Mouse (Mus musculus) frontal cortex, postnatal 14 days (tissue): ENCODE results near the gene Pde4d.

ENCODE experiments used
- DNase-seq, 2 experiments: peaks; one replicate each; pipeline ENCODE4 v3.0.0; 2022; ENCODE audit warnings: low spot score in 2 of 2

The Pde4d gene

DNA sequence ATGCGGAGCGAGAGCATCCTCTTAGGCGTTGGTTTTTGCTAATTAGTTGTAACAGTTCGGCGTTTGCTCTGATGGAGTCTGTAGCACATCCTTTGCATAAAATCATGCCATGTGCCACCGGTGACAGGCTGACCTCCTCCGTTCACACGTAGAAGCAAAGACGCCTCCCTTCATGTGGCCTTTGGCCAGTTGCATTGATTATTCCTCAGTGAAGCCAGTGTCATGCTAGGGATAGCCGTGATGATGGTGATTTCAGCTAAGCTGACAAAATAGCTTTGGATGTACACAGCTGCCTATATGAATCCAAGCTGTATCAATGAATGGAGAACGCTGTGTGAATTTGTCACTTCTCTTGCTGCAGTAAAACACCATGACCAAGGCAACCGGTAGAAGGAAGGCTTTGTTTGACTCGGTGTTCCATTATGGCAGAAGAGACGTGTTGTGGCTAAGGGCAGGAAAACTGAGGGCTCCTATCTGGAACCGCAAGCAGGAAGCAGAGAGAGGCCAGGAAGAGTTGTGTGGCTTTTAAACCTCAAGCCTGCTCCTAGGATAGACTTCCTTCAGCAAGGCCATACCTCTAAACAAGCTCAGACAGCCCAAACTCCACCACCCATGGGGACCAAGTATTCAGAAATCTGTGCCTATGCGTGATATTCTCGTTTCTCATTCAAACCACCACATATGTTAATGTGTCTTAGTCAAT is 1471.7 kb downstream of the Pde4d start:
- DNase-seq = no peak

DNA sequence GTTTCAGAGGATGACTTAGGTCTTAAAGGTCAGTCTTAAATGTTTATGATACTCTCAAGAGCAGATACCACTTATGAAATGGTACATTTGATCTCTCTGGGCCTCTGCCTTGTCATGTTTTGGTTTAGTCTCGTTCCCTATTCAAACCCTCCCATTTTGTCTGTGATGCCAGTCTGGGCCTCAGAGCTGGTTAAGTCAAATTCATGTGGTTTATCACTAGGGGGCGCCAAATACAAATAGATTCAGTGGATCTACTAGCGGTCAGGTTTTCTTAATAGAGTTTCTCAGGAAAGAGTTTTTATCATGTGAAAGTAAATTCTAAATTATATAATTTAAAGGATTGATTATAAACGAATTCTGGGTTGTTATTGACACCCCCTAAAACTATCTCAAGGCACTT is 1472.5 kb downstream of the Pde4d start:
- no peak for DNase-seq

DNA sequence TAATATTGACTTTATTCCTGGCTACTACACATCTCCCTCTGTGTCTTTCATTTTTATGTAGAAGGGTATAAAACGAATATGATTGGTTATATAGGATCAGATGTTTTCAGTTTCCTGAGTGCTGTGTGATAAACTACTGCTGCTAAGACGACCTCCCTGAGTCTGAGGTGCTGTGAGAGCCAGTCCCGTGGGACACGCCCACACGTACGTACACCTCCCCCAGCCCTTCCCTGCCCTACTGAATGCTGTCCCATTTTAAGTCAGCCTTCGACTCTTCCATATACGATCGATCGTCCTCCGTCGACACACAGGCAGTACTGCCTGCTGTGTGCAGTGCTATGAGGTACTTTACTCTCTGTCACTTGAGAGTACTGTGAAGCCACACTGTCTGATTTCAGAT is 1473.0 kb downstream of the Pde4d start:
- DNase-seq = no peak

DNA sequence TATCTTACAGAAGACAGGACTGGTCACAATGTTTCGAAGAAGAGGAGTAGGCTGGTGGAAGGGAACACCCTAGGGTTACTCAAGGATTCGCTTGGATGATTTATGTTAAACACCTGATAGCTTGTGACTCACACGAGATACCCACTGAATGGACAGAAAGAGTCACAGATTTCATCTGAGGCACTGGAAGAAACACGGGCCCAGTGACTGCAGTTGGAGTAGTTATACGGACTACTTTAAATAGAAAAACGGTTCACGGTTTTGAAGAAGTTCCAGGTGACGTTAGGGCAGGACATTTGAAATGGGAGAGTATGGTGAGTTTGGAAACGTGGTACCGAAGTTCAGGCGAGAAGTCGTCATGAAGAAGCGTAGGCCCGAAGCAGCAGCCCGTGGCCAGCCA is 1475.0 kb downstream of the Pde4d start:
- no peak for DNase-seq

DNA sequence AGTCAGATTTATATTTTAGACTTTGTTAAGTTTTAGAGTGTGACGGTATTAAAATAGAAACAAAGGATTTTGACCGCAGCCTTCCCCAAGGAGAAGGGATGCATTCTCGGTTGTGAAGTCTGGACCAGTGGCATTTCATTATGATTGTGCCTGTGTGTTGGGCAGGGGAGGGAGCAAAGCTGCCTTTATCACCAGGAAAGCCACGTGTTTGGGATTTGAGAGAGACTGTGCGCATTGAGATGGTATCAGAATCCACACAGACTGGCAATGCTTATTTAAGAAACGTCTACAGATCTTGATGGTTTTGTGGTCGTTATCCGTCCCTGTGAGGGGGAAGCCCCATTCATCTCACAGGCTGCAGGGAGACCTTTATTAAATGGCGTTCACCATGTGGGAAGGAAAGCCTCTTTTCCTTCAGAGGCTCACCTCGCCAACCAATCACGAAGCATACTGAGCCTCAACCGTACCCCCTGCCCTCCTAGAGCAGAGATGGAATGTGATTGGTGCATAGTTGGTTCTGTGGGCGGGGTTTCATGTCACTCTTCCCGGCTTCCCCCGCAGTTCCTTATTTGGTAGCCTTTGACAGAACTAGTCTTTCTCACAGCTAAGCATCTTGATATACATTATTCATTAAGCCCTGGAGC is 1476.7 kb downstream of the Pde4d start:
- peak; percentile 79 to 90 for DNase-seq

DNA sequence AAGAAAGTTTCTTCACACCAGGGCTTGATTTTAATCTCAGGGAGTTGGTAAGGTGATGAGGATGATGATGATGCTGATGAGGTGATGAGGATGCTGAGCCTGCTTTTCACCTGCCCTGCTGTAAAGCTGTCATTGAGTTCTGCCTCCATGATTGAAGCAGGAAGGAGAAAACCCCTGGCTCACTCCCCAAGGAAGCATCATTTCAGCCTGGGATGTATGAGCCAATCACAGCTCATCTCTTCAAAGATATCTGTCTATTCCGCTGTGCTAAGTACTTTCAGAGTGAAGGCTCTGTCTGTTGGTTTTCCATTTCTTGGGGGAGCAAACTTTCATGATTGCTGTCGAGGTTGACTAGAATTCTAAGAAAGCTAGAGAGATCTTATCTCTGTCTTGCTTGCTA is 1478.0 kb downstream of the Pde4d start:
- DNase-seq = peak in 1 of 2 experiments; percentile 39

DNA sequence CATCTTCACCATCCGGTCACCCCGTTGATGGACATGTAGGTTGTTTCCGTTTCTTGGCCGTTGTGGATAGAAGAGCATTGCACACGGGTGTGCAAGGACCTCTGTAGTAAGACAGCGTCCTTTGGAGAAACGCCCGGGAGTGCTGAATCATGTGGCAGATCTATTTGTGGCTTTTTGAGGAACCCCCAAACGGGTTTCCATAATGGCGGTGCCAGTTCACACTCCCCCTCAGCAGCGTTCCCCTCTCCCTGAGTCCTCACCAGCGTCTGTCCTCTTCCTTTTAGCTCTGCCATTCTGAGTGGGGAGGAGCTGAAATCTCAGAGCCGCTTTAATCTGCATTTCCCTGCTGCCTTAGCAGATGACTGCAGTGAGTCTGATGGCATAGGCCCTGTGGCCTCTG is 1482.9 kb downstream of the Pde4d start:
- DNase-seq = peak; percentile 34 to 56

DNA sequence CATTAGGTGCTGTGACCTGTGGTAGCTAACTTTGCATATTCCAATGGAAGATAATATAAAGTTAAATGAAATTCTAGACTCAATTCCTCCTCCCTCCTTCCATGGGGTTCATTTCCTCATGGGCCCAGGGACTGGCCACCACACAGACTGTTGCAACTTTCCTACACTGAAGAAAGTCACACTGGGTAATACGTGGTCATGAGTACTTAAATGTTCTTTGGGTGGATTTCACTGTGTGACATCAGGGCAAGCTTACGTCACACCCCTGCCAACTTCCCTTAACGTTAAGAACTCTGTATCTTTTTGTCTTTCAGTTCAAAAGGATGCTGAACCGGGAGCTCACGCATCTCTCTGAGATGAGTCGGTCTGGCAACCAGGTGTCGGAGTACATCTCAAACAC is 1483.8 kb downstream of the Pde4d start:
- no peak for DNase-seq

DNA sequence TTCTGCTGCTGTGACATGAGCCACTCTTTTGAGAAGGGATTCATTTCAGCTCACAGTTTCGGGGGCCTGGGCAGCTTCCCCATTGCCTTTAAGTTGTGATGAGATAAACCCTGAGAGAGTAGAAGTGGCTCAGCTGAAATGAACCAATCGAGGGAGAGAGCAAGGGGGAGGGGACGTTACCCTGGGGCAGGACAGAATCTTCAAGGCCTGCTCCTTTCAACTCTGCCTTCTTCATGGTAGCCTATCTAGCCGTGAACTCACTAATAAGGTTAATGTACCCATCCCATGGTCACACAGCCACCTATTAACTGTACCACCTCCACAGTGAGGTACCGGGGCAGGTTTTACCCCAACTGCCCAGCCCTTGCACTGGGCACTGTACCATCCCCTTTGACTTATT is 1487.1 kb downstream of the Pde4d start:
- DNase-seq = no peak

DNA sequence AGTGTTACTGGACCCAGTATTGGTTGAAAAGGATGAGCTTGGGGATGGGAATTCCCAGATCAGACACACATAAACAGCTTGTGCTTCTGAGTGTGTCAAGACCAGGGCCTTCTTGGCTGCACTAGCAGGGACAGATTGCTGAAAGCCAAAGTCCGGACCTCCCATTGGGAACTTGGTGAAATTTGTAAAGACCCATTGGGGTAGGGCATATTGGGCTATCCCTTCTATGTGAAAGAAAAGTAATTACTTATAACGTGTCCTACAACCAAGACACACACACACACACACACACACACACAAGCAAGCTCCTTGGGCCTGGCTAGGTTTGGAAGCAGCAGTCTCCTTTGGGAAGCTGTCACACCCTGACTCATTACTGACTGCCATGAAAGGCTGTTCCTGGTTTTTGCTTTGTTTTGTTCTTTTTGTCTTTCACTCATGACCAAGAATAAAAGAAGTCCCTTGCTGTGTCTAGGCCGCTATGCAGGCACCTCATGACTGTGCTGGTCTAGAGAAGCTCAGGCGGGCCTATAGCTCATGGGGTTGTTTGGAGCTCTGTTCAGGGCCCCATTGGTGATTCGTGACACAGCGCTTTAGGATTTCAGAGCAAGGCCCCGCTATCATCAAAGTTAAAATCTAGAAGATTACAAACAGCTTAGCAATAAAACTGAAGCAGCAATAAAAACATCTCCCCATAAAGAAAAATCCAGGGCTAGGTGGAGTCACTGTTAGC is 1495.2 kb downstream of the Pde4d start:
- DNase-seq = no peak

DNA sequence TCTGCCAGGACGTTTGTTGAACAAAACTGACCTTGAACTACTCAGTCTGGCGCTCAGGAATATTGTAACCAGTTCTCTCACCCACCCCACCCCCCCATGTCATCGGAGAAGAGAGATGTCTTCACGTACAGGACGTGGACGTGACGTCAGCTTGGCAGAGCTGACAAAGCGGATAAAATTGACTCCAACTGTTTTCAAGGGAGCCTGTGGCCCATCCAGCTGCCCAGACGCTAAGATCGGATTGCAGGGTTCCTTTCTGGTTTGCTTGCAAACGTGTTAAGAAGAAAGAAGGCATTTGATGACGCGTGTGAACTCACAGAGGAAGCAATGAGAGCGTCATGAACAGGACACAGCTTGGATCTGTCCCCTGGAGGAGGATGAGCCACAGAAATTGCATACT is 1501.7 kb downstream of the Pde4d start:
- DNase-seq = no peak

DNA sequence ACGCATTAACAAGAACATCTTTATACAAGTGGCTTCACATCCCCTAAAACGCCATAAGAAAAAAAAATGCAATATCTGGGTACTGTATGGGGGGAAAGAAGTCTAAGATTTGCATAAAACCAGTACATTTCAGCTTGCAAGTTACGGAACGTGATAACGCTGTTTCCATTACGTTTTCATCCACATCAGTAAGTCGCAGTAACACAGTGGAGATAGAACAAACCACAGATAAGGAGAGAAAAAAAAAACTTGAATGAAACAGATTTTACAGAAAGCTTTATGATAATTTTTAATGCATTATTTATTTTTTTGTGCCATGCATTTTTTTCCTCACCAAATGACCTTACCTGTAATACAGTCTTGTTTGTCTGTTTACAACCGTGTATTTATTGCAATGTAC is 1504.4 kb downstream of the Pde4d start:
- DNase-seq = no peak

DNA sequence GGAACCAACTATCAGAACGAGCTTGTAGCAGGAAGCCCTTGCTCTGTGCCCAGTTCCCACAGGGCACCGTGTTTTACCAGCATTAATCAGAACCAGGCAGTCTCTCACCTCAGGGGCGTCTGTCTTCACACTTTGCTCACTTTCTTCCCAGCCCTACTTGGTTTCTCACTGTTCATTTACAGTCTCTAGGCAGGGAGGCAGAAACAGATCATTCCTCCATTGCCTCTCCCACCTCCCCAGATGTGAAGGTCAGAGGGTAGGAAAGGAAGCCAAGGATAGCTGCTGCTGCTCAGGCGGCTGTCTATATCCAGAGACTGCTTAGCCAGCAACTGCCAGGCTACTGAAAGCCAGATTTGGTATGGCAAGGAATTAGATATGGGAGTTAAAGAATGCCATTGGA is 1508.2 kb downstream of the Pde4d start:
- DNase-seq = no peak

DNA sequence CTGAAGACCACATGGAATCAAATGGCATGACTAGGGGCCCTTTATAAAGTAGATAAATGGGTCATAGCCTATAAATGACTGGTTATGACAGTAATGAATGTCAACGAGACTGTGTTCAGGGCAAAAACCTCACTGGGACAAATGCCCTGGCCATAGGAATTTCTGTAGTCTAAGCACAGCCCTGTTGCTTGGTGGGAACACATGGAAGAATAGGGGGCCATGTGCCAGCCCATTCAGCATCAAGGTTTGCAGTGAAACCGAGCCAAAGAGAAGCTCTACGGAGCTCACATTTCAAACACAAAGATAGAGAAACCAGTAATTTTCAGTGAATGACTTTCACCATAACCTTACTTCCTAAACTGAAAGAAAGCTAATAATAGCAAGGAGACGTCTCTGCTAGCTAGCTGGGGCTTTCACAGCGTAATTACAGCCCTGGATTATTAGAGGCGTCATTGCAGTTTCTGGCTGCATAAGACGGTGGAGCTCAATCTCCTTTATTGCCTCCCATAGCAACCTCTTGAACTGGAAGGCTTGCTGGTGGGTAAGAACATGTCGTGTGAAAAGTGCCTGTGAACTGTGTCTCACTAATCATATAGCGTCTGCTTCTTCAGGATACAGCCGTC is 1533.2 kb downstream of the Pde4d start:
- DNase-seq = no peak

DNA sequence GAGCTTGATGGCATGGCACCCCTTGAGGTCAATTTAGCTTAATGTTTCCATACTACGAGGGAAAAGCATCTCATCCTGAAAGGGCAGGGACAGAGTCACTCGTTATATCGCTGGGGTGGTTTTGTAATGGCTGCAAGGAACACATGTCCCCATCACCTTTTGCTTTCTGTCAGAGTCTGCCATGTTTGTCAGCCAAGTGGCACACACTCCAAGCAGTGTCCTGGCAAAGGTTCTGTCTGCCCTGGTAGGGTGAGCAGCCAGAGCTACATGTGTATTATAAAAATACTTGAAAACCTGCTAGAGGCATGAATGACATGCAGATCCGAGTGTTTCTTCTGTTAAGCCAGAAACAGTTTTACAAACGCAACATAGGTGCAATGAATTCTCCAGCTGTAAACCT is 1535.7 kb downstream of the Pde4d start:
- DNase-seq = no peak

DNA sequence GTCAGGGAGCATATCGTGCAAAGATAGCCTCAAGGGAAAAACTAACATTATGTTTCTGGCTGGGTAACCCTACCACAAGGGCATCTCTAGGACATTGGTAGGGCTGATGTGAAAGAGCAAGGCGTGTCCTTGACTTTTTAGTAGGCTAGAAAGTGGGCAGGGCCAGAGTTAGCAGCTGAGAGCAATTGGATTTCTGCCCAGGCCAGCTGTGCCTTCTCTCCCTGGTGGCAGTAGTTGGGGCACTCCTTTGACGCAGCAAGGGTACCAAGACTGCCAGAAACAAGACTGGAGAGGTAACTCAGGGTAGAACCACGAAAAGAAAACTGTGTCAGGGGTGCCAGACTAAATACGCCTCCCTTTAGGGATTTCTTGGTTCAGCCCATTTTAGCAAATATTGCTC is 1536.1 kb downstream of the Pde4d start:
- no peak for DNase-seq

DNA sequence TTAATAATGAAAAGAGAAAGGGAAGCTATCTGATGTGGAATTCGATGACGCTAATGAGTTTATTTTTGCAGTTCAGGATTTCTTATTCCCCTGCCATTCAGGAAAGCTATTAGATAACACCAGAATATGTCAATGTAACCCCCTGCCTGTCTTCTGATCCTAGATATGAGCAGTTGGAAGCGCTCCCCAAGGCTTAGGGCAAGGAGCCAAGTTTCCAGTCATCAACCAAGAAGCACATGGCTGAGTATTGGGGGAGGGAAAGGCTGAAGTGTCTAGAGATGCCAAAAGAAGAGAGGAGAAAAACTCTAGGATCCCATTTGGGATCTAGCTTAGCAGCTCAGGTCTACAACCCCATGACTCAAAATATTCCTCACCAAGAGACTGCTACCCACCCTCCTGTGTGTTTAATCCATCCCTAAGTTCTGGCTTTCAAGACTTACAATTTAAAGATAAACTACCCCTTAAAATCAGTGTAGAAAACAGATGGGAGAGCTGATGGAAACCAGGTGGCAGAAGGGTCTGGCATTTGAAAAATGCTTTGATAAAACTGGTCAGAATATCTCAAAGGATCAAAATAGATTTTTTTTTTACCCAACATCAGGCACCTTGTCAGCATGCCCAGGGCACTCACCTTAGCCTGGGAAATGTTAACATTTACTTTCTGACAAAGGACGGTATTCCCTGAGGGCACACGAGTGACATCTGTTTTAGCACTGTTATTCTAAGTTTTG is 1543.2 kb downstream of the Pde4d start:
- DNase-seq = peak in 1 of 2 experiments; percentile 25

DNA sequence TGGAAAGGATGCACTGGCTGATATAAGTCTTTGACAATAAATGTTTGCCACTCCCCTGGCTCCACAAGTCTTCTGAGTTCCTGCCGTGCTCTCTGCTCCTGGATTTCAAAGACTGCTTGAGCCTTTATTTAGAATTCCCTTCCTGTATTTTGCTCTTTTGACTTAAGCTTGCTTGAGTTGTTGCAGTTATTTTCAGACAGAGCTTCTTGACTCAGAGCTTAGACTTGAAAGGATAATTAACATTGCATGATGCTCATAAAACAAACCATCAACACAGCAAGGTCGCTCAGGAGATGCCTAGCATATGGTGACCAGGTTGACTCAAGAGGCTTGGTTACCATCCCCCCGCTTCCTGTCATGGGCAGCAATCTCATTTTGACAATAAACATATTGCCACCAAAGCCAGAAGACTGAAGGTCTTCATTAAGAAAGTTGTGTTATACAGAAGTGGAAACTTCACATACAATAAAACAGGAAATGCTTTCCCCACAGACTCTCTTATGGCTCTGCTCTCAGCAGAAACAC is 1544.6 kb downstream of the Pde4d start:
- DNase-seq = no peak

DNA sequence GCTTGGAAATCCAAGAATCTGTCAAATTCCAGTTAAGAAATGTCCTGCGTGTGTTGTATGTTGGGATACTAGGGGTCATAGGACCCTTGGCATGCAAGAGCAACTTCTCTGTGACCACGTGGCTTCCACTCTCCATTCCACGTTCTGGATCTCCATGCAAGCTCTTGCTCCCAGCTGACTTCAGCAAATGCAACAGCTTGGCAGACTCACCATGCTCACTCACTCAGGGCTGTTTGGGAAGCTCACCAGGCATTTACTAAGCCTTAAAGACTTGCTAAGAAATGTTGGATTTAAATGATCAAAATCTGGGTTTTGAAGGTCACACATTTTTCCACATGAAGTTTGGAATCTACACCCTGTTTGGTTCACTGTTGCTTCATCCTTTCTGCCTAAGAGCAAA is 1552.3 kb downstream of the Pde4d start:
- DNase-seq = no peak
